Mouse (Mus musculus) c-Kit-positive CD71-positive TER-119-positive erythroid progenitor cells, embryonic 14.5 days (primary cell): Measurements from ENCODE around the gene Acd.

Experiments
- DNase-seq: peaks from one replicate; pipeline ENCODE4 v3.0.0-alpha.2; 2013; ENCODE audit warnings: low spot score

Acd gene

GRCm38 (mm10) chr8:105702001-105702401 is 1.1 kb upstream of the Acd start:
- no peak for DNase-seq

DNA sequence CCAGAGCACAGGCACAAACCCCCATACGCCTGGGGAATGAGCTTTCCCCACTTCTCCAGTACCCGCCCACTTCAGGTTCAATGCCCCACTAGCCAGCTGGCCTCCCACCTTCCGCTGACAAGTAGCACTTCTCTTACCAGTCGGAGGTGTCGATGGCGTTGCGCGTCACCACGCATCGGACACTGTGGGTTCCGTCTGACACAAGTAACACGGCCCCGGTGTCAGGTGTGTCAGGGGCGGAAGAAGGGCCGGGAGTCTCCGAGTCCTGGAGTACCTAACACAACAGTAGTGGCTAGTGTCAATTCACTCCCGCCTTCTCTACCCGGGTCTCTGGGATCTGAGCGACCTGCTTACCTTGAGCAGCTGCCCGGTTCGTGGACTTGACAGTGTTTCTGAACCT is 336 bp downstream of the Acd start:
- no peak for DNase-seq

DNA sequence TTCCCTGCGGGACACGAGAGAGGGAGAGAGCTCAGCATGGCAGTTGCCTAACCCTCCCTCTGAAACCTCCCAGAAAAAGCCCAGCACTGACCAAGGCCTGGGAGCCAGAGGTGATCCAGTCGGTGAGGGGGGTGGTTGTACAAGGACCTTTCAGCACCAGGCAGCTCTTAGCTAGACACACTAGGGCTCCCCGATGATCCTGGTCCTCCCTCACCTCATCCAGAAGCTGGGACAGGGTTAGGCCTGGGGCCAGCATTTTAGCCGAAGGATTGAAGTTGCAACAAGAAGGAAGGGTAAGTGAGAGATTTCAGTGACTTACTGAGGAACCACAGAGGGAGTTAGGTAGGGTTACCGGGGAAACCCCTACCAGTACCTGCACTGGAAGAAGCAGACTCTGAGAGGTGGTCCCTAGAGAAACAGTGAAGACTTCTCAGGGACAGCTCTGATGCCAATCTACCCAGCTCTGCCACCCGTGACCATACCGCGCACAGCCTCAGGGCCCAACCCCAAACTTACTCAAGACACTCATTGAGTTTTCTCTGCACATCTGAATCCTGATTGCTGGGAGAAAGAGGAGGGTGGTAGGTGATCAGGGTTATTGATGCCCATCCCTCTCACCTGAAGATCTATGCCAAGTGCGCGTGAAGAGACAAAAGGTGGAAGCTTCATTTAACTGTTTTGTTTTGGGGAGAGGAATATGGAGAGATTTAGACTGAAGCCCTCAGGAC is 1.2 kb downstream of the Acd start:
- DNase-seq, result no peak

- no peak for DNase-seq
Observed at GRCm38 (mm10) chr8:105698734-105699133, 2.2 kb downstream of the Acd start.

GRCm38 (mm10) chr8:105697196-105697780 is 3.6 kb downstream of the Acd start:
- DNase-seq, result no peak

DNA sequence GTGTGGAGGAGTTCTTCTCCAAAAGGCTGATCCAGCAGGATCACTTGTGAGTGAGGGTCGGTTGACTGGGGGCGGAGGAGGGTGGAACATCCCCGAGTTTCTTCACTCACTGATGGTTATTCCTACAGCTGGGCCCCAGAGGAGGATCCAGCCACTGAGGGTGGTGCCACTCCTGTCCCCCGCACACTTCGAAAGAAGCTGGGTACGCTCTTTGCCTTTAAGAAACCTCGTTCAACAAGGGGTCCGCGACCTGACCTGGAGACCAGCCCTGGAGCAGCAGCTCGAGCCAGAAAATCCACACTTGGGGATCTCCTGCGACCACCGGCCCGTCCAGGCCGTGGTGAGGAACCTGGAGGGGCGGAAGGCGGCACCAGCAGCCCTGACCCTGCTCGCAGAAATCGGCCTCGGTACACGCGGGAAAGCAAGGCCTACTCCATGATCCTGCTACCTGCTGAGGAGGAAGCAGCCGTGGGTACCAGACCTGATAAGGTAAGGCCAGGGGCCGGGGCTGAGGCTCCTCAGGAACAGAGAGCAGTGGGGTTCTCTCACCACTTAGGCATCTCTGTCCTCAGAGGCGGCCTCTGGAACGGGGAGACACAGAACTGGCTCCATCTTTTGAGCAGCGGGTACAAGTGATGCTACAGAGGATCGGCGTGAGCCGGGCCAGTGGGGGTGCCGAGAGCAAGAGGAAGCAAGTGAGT is 5.7 kb downstream of the Acd start:
- no peak for DNase-seq

DNA sequence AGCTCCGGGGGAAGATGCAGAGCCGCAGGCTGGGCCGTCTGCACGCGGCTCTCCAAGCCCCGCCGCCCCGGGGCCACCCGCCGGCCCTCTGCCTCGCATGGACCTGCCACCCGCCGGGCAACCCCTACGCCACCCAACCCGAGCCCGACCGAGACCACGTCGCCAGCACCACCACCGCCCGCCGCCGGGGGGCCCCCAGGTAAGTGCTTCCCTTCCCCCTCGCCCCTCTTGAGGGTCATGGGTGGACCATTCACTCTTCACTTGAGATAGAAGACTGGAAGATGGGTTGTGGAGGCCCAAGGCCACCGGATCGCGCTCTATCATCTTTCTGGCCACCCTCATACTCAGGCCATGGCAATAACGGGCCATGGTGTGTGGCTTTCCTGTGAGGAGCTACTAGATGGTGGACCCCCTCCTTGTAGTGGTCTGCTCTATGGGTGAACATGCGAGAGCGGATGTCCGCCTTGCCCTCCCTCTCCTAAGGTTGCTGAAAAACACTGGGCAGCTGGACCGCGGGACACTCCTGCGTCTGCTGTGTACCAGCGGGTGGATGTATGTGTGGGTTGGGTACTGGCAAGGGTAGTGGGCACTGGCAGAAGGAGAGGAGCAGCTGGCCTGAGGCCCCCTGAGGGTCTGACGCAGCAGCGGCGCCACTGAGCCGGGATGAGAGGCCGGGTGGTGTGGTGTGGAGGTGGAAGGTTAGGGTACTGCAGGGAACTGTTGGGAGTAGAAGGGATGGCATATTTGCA is 6.7 kb downstream of the Acd start:
- DNase-seq, result no peak

DNA sequence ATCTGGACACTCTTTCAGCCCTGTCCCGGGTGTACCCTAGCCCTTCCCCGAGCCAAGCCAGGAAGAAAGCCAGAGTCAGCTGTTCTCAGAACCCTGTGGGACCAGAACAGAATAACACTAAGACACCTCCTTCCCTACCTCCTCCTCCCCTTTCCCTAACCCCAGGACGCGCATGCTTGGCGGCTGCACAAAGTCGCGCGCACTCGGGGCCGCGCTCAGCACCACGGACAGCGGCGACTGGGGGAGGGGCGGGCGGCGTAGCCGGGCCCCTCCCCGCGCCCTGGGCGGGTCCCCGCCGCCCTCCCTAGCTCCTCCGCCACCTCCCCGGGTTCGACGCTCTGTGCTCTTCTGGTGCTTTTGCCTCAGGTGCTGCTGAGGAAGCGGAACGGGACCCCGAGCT is 7.3 kb downstream of the Acd start:
- DNase-seq, result peak; percentile 53

DNA sequence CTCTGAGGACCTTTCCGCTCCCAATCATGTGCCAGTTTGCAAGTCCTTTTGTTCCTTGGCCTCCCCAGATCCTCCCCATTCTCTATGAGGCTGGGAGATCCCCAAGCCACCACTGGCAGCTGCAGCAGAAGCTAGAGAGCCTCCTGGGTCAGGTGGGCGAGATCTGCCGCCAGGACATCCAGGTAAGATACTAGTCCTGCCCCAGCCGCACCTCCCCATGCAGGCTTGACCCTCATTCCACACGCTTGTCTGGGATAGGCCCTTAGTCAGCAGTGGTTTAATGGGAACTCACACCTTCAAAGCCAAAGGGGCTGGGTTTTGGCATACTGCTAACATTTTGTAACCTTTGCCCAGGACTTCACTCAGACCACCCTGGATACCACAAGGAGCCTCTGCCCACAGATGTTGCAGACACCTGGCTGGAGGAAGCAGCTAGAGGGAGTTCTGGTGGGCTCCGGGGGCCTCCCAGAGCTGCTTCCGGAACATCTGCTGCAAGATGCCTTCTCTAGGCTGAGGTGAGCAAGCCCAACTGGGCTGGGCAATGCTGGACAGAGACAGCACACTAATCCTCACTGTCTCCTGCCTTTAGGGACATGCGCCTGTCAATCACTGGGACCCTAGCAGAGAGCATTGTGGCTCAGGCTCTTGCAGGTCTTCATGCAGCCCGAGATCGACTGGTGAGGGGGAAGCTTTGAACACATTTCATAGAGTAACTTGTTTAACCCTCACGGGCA is 8.3 kb downstream of the Acd start:
- DNase-seq, result no peak

- DNase-seq, result no peak
Observed at GRCm38 (mm10) chr8:105690978-105691377, 9.9 kb downstream of the Acd start.

DNA sequence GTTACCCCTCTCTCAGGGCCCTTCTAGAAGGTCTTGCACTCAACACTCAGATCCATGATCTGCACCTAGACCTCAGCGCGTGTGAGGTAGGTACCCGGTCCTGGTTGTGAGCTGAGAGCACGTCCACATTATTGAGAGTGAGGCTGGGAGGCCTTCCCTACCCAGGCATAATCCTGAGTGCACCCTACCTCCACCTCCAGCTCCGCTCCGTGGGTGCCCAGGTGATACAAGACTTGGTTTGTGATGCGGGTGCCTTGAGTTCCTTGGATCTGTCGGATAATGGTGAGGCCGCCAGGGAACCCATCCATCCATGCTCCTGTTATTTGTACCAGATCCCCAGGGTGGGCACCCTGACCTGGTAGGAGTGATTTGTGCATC is 10.9 kb downstream of the Acd start:
- DNase-seq, result no peak

DNA sequence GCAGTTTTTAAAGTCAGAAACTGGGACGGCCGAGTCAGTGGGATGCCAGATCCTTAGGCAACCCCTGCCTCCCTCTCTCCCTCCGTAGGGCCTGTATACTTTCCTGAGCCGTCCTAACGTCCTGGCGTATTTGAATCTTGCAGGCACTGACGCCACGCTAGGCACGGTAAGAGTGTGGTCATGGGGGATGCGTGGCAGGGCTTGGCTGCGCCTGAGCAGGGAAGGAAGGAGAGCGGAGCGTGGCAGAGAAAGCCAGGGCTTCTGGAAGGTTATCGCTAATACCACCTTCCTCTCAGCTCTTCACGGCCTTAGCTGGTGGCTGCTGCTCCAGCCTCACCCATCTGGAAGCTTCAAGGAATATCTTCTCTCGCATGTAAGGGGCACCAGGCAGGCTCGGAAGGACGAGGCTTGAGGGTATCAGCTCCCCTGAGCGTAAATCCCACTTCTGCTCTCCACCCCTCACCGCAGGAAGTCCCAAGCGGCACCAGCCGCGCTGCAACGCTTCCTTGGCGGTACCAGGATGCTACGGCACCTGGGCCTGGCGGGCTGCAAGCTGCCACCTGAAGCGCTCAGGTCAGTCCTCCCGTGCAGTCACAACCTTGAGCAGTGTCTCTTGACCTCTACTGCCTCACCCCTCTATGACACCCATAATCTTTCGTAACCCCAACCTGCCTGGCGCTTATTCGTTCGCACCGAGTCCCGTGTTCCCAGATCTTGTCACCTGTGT is 11.5 kb downstream of the Acd start:
- no peak for DNase-seq

DNA sequence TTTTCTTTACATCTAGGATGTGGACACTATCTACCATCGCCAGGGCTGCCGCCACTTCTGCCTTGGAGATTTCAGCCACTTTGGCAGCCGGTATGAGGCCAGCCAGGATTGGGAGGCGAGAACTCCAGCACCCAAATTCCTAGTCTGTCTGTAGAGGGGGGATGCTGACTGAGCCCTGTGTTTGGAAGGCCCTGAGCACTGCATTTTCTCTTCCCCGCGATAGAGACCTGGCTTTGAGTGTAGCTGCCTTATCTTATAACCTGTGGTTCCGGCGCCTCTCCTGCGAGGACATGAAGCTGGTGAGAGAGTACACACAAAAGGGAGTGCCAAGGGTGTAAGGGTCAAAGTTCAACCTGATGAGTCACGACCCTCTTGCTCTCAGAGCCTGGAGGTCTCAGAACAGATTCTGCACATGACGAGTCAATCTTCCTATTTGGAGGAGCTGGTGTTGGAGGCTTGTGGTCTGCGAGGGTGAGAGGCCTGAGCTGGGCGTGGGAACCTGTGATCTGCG is 12.6 kb downstream of the Acd start:
- DNase-seq, result no peak

- DNase-seq, result no peak
Observed at GRCm38 (mm10) chr8:105687512-105687911, 13.4 kb downstream of the Acd start.

DNA sequence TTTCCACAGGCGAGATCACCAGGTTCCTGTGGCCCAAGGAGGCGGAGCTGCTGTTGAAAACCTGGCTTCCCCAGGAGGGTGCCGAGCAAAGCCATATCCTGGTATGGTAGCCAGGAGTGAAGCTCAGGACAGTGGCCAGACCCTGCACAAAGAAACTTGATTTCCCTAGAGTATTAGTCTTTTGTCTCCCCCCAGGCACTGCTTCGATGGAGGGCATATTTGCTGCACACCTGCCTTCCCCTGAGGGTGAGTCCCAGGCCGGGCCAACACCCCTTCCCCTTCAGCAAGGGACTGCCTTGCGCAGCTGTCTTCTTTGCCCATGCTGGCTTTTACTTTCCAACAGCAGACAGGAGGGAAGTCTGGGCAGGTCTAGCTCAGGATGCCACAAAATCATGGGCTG is 14.4 kb downstream of the Acd start:
- no peak for DNase-seq

DNA sequence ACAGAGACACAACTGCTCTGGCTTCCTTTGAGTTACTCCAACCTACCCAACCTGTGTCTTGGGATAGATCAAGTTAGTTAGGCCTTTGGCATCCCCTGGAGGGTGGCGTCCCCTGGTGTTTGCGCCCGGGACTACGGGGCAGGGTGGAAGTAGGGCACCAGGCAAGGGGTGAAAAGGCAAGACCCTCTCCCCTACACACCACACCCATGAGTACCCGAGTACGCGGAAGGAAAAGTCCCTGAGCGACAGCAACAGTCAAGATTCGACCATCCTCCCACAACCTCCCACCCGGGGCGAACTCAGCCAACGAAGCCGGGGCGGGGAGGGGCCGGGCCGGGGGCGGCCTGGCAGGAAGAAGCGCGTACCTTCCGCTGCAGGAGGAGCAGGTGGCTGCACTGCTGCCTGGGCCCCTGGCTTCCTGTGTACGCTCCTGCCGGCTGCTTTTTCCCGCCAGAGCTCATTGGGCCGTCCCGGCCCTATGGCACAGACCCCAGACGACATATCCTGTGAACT is 15.1 kb downstream of the Acd start, which contains the start of gene Carmil2:
Carmil2 (plus strand) TSS at position 479 of the 513 bp plus-strand sequence.
- DNase-seq, result no peak

DNA sequence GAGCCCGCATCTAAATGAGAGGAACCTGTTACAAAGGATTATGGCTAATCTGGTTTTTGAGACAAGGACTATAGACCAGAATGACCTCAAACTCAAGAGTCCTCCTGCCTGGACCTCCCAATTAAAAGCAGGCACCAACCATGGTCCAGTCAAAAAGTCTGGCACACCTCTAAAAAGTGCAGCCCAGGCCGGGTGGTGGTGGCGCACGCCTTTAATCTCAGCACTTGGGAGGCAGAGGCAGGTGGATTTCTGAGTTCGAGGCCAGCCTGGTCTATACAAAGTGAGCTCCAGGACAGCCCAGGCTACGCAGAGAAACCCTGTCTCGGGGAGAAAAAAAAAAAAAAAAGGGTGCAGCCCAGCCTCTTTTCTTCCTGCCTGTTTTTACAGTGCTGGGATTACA is 15.6 kb downstream of the Acd start:
- DNase-seq, result no peak

GRCm38 (mm10) chr8:105677891-105678290 is 23.0 kb downstream of the Acd start:
- DNase-seq, result no peak

DNA sequence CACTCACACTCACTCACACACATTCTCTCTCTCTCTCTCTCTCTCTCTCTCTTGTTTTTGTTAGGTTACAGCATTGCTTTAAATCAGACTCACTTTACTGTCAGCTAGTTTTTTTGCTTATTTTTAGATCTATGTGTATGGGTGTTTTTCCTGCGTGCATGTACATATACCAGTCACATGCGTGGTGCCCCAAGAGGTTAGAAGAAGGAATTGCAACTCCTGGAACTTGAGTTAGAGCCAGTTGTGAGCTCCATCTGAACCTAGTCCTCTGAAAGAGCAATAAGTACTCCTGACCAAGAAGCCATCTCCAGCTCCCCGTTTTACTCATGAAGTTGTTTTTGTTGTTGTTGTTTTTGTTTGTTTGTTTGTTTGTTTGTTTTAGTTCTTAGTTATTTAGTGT is 39.7 kb downstream of the Acd start:
- no peak for DNase-seq

DNA sequence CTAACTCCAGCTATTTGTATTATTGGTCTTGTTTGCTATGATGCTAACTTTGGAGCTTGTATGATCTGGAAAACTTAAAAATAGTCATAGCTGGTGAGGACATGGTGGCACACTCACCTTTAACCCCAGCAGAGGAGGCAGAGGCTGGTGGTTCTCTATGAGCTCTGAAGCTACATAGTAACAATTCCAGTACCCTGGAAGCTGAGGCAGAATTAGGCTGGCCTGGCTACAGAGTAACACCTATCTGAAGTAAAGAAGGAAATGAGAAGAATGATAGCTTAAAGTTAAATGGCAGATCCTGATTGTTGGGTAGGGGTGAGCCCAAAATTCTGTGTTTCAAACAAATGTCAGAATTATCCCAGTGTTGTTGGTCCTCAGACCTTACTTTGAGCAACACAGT is 43.3 kb downstream of the Acd start:
- DNase-seq, result no peak

- DNase-seq, result no peak
Observed at GRCm38 (mm10) chr8:105648929-105649328, 52.0 kb downstream of the Acd start.
